Mouse (Mus musculus): ENCODE data around the gene Bbox1. TPM values are rescaled to one million over a fixed set of nuclear protein-coding genes. Genes with fewer than 3 reads are reported as not detected.

Gene Bbox1
- polyA plus RNA-seq, 1 experiment from 2014 or later, result 0.20 TPM

- Histone ChIP-seq H3K27ac (ENCODE audit: low read length) (no peak overlapping the region), H3K9me3 (ENCODE audit: control insufficient read depth, low read length) (no peaks in the 10 kb centered on the region), H3K27me3 (replicated peaks; ENCODE audit: control insufficient read depth, insufficient read depth, low read length) (no peaks in the 10 kb centered on the region), H3K4me3 (replicated peaks; ENCODE audit: low read length) (no peak overlapping the region), H3K4me2 (ENCODE audit: low read length) (no peak overlapping the region), H3K9ac (replicated peaks; ENCODE audit: low read depth, low read length) (no peak overlapping the region), H3K36me3 (ENCODE audit: control insufficient read depth, insufficient read depth) (no peaks in the 10 kb centered on the region), H3K4me1 (replicated peaks; ENCODE audit: control insufficient read depth, insufficient read depth, low read length) (no peaks in the 10 kb centered on the region)
- WGBS, result 79% methylated on average over 3 of the region's 3 CpGs
- no peak for ATAC-seq
These were observed 28.4 kb downstream of the Bbox1 start for GRCm38 (mm10) chr2:110285829-110286504.

GRCm38 (mm10) chr2:110275424-110275823 lies 38.9 kb downstream of the Bbox1 start:
- Histone ChIP-seq H3K4me3 (replicated peaks; ENCODE audit: low read length) (no peak overlapping the region), H3K36me3 (ENCODE audit: control insufficient read depth, insufficient read depth) (no peaks in the 10 kb centered on the region), H3K9ac (replicated peaks; ENCODE audit: low read depth, low read length) (no peak overlapping the region), H3K4me2 (ENCODE audit: low read length) (no peak overlapping the region), H3K27me3 (replicated peaks; ENCODE audit: control insufficient read depth, insufficient read depth, low read length) (no peaks in the 10 kb centered on the region), H3K4me1 (replicated peaks; ENCODE audit: control insufficient read depth, insufficient read depth, low read length) (no peaks in the 10 kb centered on the region), H3K27ac (ENCODE audit: low read length) (no peak overlapping the region), H3K9me3 (ENCODE audit: control insufficient read depth, low read length) (no peaks in the 10 kb centered on the region)
- 0 out of 2 replicates have a peak, but pooled peaks have one; percentile 33 for ATAC-seq
- 78% methylated on average over 2 of the region's 2 CpGs for WGBS

GRCm38 (mm10) chr2:110274160-110274559 lies 40.2 kb downstream of the Bbox1 start:
- H3K27ac ChIP-seq (ENCODE audit: low read length), result no peak overlapping the region
- no peaks in the 10 kb centered on the region for H3K27me3 ChIP-seq (replicated peaks; ENCODE audit: control insufficient read depth, insufficient read depth, low read length)
- H3K9me3 ChIP-seq (ENCODE audit: control insufficient read depth, low read length), result no peaks in the 10 kb centered on the region
- ATAC-seq, result peak; percentile 89
- no peaks in the 10 kb centered on the region for H3K36me3 ChIP-seq (ENCODE audit: control insufficient read depth, insufficient read depth)
- H3K4me1 ChIP-seq (replicated peaks; ENCODE audit: control insufficient read depth, insufficient read depth, low read length), result no peaks in the 10 kb centered on the region
- no peak overlapping the region for H3K9ac ChIP-seq (replicated peaks; ENCODE audit: low read depth, low read length)
- no peak overlapping the region for H3K4me2 ChIP-seq (ENCODE audit: low read length)
- H3K4me3 ChIP-seq (replicated peaks; ENCODE audit: low read length), result no peak overlapping the region
- 41% methylated on average over 2 of the region's 2 CpGs for WGBS

- Histone ChIP-seq H3K9me3 (ENCODE audit: control insufficient read depth, low read length) (no peaks in the 10 kb centered on the region), H3K4me1 (replicated peaks; ENCODE audit: control insufficient read depth, insufficient read depth, low read length) (no peaks in the 10 kb centered on the region), H3K9ac (replicated peaks; ENCODE audit: low read depth, low read length) (no peak overlapping the region), H3K4me3 (replicated peaks; ENCODE audit: low read length) (no peak overlapping the region), H3K4me2 (ENCODE audit: low read length) (no peak overlapping the region), H3K27me3 (replicated peaks; ENCODE audit: control insufficient read depth, insufficient read depth, low read length) (no peaks in the 10 kb centered on the region), H3K36me3 (ENCODE audit: control insufficient read depth, insufficient read depth) (no peaks in the 10 kb centered on the region), H3K27ac (ENCODE audit: low read length) (no peak overlapping the region)
- 46% methylated on average over 3 of the region's 3 CpGs for WGBS
- ATAC-seq, result no peak
These were observed 45.1 kb downstream of the Bbox1 start for GRCm38 (mm10) chr2:110269281-110269680.

GRCm38 (mm10) chr2:110232252-110232651 lies 82.1 kb downstream of the Bbox1 start:
- Histone ChIP-seq H3K4me1 (replicated peaks; ENCODE audit: control insufficient read depth, insufficient read depth, low read length) (peaks cover 7% of the 10 kb centered on the region), H3K36me3 (ENCODE audit: control insufficient read depth, insufficient read depth) (no peaks in the 10 kb centered on the region), H3K4me3 (replicated peaks; ENCODE audit: low read length) (no peak overlapping the region), H3K27ac (ENCODE audit: low read length) (no peak overlapping the region), H3K4me2 (ENCODE audit: low read length) (no peak overlapping the region), H3K9me3 (ENCODE audit: control insufficient read depth, low read length) (no peaks in the 10 kb centered on the region), H3K27me3 (replicated peaks; ENCODE audit: control insufficient read depth, insufficient read depth, low read length) (no peaks in the 10 kb centered on the region), H3K9ac (replicated peaks; ENCODE audit: low read depth, low read length) (no peak overlapping the region)
- 71% methylated on average over 9 of the region's 9 CpGs for WGBS
- ATAC-seq, result no peak

GRCm38 (mm10) chr2:110230753-110231152 lies 83.6 kb downstream of the Bbox1 start:
- 51% methylated on average over 4 of the region's 4 CpGs for WGBS
- no peak overlapping the region for H3K4me2 ChIP-seq (ENCODE audit: low read length)
- no peaks in the 10 kb centered on the region for H3K9me3 ChIP-seq (ENCODE audit: control insufficient read depth, low read length)
- peaks cover 7% of the 10 kb centered on the region for H3K4me1 ChIP-seq (replicated peaks; ENCODE audit: control insufficient read depth, insufficient read depth, low read length)
- peak; percentile 69 for ATAC-seq
- no peaks in the 10 kb centered on the region for H3K36me3 ChIP-seq (ENCODE audit: control insufficient read depth, insufficient read depth)
- no peaks in the 10 kb centered on the region for H3K27me3 ChIP-seq (replicated peaks; ENCODE audit: control insufficient read depth, insufficient read depth, low read length)
- H3K27ac ChIP-seq (ENCODE audit: low read length), result 0 out of 2 replicates have a peak overlapping the region, but pooled peaks have one; percentile 2
- H3K4me3 ChIP-seq (replicated peaks; ENCODE audit: low read length), result no peak overlapping the region
- H3K9ac ChIP-seq (replicated peaks; ENCODE audit: low read depth, low read length), result no peak overlapping the region

GRCm38 (mm10) chr2:110229143-110230087 lies 84.9 kb downstream of the Bbox1 start:
- Histone ChIP-seq H3K4me1 (replicated peaks; ENCODE audit: control insufficient read depth, insufficient read depth, low read length) (peaks cover 7% of the 10 kb centered on the region), H3K9ac (replicated peaks; ENCODE audit: low read depth, low read length) (0 out of 2 replicates have a peak overlapping the region, but pooled peaks have one; percentile 22), H3K27ac (ENCODE audit: low read length) (no peak overlapping the region), H3K4me3 (replicated peaks; ENCODE audit: low read length) (no peak overlapping the region), H3K36me3 (ENCODE audit: control insufficient read depth, insufficient read depth) (no peaks in the 10 kb centered on the region), H3K4me2 (ENCODE audit: low read length) (0 out of 2 replicates have a peak overlapping the region, but pooled peaks have one; percentile 11), H3K9me3 (ENCODE audit: control insufficient read depth, low read length) (no peaks in the 10 kb centered on the region), H3K27me3 (replicated peaks; ENCODE audit: control insufficient read depth, insufficient read depth, low read length) (no peaks in the 10 kb centered on the region)
- peak; percentile 90 for ATAC-seq
- WGBS, result 36% methylated on average over 15 of the region's 15 CpGs

- no peaks in the 10 kb centered on the region for H3K27me3 ChIP-seq (replicated peaks; ENCODE audit: control insufficient read depth, insufficient read depth, low read length)
- no peaks in the 10 kb centered on the region for H3K9me3 ChIP-seq (ENCODE audit: control insufficient read depth, low read length)
- no peaks in the 10 kb centered on the region for H3K36me3 ChIP-seq (ENCODE audit: control insufficient read depth, insufficient read depth)
- WGBS, result 53% methylated on average over 4 of the region's 4 CpGs
- H3K4me2 ChIP-seq (ENCODE audit: low read length), result no peak overlapping the region
- no peak overlapping the region for H3K9ac ChIP-seq (replicated peaks; ENCODE audit: low read depth, low read length)
- H3K4me1 ChIP-seq (replicated peaks; ENCODE audit: control insufficient read depth, insufficient read depth, low read length), result peaks cover 7% of the 10 kb centered on the region
- H3K27ac ChIP-seq (ENCODE audit: low read length), result no peak overlapping the region
- no peak overlapping the region for H3K4me3 ChIP-seq (replicated peaks; ENCODE audit: low read length)
- no peak for ATAC-seq
These were observed 87.9 kb downstream of the Bbox1 start for GRCm38 (mm10) chr2:110226421-110226820.

GRCm38 (mm10) chr2:110225969-110226368 lies 88.4 kb downstream of the Bbox1 start:
- Histone ChIP-seq H3K27ac (ENCODE audit: low read length) (no peak overlapping the region), H3K4me3 (replicated peaks; ENCODE audit: low read length) (no peak overlapping the region), H3K4me2 (ENCODE audit: low read length) (no peak overlapping the region), H3K9me3 (ENCODE audit: control insufficient read depth, low read length) (no peaks in the 10 kb centered on the region), H3K36me3 (ENCODE audit: control insufficient read depth, insufficient read depth) (no peaks in the 10 kb centered on the region), H3K4me1 (replicated peaks; ENCODE audit: control insufficient read depth, insufficient read depth, low read length) (peaks cover 7% of the 10 kb centered on the region), H3K27me3 (replicated peaks; ENCODE audit: control insufficient read depth, insufficient read depth, low read length) (no peaks in the 10 kb centered on the region), H3K9ac (replicated peaks; ENCODE audit: low read depth, low read length) (no peak overlapping the region)
- no peak for ATAC-seq

Data from forebrain, embryonic 16.5 days (tissue).